Mouse (Mus musculus): ENCODE results near the gene Rprd1b.

Rprd1b gene

DNA sequence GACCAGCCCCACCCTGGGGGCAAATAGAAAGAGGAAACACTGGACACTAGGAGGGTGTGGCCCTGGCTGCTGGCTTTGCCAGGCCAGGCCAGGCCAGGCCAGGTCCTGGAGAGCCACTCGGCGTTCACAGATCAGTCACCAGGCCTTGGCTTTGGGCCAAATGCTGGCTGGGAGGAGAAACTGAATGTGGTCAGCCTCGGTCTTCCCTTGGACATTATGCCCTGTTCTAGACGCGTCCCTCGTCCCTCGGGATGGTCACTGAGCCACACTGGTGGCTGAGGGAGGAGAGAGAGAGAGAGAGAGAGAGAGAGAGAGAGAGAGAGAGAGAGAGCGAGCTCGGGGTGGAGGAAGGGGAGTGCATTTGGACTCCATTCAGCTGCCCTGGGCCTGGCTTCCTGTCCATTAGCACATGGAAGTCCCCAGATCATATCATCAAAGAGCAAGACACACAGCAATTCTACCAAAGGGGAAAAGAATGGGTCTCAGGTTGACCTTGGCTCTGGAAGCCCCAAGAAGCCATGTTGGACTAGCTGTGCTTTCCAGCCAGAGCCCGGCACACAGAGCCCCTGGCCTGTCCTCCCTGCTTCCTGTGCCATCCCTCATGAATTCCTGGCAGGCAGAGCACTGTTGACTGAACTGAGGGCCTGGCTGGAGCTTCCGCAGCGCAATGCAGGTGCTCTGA lies 93.5 kb downstream of the Rprd1b start:
- DNase-seq (ENCODE audit: low spot score in 2 of 2): peak in 1 of 2 experiments; percentile 25

DNA sequence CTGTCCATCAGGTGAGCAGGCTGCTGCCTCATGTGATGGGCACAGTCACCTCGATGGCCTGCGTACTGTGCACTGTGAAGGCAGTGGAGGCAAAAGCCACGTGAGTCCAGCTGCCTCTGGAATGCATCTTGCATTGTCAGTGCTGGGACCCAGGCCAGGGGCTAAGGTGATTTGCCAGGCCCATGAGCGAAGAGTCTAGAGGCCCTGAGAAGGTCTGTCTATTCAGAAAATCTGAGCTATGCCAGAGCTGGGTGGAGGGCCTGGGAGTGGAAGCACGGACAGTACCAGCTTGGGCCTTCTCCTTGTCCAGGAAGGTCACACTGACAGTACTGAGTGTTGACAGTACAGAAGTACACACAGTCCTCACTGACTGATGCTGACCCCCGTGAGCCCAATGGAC lies 94.5 kb downstream of the Rprd1b start:
- no peak for DNase-seq (ENCODE audit: low spot score in 2 of 2)

DNA sequence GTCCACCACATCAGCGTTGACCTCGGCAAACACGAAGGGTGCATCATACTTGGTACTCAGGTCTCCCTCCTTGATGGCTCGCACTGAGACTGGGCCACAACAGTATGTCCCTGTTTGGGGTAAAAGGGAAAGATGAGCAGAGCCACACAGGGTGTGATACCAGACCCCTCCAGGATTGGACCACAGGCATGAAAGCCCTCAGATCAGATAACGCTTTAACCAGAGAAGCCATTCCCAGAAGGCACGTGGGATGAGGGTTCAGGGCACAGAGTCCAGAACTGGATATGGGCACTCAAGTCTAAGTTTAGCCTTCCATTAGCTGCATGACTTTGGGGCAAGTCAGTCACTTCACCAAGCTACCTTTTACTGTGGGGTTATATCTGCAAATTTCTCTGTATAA lies 98.9 kb downstream of the Rprd1b start:
- DNase-seq (ENCODE audit: low spot score in 2 of 2): no peak

- no peak for DNase-seq (ENCODE audit: low spot score in 2 of 2)
Observed at GRCm38 (mm10) chr2:158127872-158128271, 99.6 kb downstream of the Rprd1b start.

DNA sequence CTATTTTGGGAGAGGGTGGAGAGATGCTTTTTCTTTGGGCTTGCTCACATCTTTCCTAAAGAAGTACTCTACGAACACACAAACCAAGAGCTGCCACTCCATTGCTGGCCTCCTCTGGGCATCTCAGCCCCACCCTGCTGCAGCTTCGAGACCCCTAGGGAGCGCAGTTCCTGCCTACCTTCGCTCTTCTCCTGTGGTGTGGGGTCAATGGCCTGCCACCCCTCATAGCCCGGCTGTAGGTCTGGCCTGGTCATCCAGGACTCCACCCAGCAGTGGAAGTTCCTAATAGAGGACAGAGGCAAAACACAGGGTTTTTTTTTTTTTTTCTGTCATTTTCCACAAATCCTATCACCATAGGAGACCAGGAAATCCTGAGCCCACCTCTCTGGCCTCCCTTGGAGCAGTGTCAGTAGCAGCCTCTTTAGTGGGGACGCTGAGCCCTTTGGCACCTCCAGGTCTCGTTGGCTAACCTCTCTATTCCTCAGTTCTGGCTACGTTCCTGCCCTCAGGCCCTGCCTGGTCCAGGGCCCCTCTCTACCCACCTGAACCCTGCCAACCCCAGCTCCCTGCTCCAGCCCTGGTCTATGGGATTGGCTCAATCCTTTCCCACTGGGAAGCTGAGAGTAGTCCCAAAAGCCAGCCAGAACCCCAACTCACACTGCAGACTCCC lies 100.3 kb downstream of the Rprd1b start:
- DNase-seq (ENCODE audit: low spot score in 2 of 2): no peak

DNA sequence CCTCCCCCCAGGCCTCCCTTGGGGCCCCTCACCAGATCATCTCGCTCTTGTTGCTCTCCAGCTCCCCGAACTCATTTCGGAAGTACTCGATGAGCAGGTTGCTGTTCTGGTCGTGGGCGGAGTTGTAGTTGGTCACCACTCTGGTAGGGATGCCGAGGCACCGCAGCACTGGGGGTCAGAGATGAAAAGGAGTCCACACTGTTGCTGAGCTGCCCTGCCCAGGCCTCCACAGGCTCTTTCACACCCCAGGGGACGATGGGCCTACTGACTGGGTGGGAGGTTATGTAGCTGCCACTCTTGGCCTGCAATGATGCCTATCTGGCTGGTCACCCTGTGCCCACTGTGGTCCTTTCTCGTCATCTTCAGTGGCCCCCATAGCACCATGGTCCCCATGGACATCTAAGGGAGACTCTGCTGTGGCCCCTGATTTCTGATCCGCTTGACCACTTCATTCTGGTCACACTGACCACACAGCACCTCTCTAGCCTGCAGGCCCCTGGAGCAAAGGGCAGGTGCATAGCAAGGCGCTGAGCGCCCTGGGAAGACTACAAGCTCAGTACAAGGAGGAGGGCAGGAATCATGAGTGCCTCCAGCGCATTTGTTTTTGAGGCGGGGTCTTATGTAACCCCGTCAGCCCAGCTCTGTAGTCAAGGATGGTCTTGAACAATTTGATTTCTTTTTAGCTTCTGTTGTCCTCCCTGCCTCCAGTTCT lies 101.2 kb downstream of the Rprd1b start:
- no peak for DNase-seq (ENCODE audit: low spot score in 2 of 2)

GRCm38 (mm10) chr2:158130391-158130986 lies 102.2 kb downstream of the Rprd1b start:
- DNase-seq (ENCODE audit: low spot score in 2 of 2): no peak

DNA sequence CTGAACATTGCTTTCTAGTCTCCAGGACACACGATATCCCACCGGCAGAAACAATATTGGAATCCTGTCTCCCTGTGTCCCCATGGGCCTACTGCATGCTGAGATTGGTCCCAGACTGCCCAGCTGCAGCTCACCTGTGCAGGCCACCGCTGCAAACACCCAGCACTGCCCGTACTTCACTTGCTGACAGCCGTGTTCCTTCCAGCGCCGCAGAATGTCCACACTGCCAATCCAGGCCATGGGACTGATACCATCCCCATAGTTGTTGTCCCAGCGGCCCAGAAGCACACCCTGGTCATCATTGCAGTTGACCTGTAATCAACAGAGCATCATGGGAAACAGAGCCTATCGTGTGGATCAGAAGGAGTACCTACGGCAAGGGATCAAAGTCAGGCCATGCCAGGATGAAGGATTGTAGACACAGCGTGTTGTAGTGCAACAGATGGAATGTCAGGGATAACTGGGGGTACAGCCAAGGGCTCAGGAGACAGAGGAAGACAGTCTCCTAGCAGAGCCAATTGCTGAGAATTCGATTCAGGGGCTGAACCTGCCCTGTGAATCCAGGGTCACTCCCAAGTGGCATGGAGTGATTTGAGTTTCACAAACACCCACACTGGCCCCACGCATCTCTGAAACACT lies 103.0 kb downstream of the Rprd1b start:
- no peak for DNase-seq (ENCODE audit: low spot score in 2 of 2)

DNA sequence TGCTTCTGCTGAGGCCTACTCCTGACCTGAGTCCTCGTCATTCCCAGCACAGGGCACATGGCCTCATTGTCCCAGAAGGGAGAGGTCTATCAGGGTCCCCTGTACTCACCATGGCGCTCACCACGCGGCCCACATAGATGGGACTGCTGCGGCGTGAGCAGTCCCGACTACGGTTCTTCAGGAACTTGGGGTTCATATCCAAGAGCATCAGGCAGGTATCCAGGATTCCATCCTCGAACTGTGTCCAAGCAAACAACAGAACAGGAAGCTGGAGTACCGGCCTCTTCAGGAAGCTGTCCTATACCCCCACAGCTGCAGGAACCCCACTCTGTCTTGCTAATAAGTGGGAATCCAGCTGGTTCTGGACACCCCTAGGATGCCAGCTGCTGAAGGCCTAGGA lies 104.0 kb downstream of the Rprd1b start:
- DNase-seq (ENCODE audit: low spot score in 2 of 2): no peak

- no peak for DNase-seq (ENCODE audit: low spot score in 2 of 2)
Observed at GRCm38 (mm10) chr2:158133050-158133449, 104.8 kb downstream of the Rprd1b start.

- no peak for DNase-seq (ENCODE audit: low spot score in 2 of 2)
Observed at GRCm38 (mm10) chr2:158136205-158136604, 107.9 kb downstream of the Rprd1b start.

DNA sequence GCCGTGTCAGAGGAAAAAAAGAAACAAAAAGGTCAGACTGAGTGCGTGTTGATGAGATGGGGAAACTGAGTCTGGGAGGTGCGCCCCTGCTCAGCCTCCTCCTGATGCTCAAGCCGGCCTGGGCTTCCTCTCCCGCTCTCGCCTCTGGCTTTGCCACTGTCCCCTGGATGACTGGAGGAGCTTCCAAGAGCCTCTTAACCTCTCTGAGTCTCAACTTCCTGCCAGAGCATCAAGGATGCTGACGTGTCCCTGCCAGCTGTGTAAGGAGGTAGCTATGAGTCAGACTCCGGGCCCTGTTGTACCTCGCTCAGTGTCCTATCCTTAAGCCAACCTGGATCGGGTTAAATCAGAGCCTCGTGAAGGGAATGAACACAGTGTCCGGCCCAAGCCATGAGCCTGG lies 109.5 kb downstream of the Rprd1b start:
- no peak for DNase-seq (ENCODE audit: low spot score in 2 of 2)

- no peak for DNase-seq (ENCODE audit: low spot score in 2 of 2)
Observed at GRCm38 (mm10) chr2:158138778-158139177, 110.5 kb downstream of the Rprd1b start.

DNA sequence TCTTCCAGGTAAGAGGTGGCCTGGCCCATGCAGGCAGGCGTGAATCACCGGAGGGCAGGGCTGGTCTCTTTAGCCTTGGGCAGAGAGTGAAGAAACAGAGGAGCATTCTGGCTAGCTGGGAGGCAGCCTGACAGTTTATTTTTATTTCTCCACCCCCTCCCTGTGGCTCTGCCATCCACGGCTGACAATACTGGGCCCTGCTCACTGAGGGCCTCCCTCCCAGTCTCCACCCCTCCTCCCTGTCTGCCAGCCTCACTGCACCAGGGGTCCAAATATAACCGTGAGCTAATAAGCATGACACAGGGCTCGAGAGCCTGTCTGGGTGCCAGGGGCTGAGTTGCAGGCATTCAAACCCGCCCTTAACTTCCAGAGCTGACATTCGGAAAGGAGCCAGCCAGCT lies 111.3 kb downstream of the Rprd1b start:
- DNase-seq (ENCODE audit: low spot score in 2 of 2): peak; percentile 19 to 40

DNA sequence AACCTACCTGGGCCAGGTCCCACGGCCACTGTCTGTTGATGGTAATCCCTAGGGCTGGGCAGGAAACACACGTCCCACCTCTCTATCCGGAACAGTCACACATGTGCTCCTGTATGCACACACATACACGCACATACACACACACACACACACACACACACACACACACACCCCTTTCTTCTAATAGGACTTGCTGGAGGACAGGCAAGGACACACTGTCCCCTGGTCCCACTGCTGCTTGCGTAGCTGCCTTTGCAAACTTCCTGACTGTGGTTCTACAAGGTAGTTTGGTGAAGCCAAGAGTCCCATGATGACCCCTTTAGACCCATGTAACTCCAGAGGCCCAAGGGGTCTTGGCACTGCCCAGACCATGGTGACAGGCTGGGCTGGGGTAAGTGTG lies 112.4 kb downstream of the Rprd1b start:
- DNase-seq (ENCODE audit: low spot score in 2 of 2): no peak

GRCm38 (mm10) chr2:158141271-158141670 lies 113.0 kb downstream of the Rprd1b start:
- no peak for DNase-seq (ENCODE audit: low spot score in 2 of 2)

DNA sequence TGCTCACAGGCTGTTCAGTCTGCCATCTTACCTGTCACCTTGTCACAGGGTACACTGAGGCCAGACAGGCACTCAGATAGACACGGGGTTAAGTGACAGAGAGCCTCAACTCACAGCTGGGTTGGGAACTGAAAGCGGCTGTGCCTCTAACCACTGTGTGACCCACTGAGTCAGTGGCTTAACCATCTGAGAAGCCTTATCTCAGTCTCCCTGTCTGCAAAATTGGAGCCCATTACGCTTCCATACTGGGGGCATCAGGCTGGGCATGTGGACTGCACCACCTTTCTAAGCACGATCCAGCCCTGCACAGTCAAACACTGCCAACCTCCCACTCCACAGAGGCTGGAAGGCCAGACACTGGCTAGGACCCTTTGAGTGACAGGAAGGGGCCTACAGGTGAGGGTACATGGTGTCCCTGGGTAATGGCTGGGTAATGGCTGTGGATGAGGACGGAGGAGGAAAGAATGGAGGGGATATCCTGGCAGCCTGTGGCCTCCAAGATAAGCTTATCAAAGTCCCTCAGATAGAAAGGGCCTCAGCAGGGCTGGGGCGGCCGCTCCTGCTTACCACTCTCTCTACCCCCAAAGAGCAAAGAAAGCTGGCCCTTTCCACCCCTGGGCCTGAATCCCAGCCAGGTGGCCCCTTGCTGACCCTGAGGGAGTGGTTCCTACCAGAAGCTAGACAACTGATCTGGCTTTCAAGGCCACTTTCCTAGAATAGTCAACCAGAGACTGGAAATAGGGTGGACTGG lies 113.6 kb downstream of the Rprd1b start:
- DNase-seq (ENCODE audit: low spot score in 2 of 2): no peak

GRCm38 (mm10) chr2:158142981-158143380 lies 114.7 kb downstream of the Rprd1b start:
- DNase-seq (ENCODE audit: low spot score in 2 of 2): no peak

- DNase-seq (ENCODE audit: low spot score in 2 of 2): no peak
Observed at GRCm38 (mm10) chr2:158143816-158144215, 115.5 kb downstream of the Rprd1b start.

DNA sequence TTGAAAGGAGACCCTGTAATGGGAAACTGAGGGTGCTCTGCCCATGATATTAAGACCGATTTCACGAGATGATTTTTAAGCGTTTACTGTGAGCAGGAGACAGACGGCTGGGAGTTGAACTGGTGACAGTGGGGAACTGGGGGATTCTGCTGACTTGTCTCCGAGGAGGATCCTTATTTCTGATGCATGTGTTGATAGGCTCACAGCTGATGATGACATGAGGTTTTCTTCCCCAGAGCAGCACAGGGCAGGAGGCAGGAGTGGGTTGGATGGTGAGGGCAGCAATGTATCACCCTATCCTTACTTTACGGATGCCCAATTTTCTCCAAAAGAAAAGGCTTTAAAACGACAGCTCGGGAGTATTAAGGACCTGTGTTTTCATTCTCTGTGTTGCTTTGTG lies 116.0 kb downstream of the Rprd1b start:
- no peak for DNase-seq (ENCODE audit: low spot score in 2 of 2)

DNA sequence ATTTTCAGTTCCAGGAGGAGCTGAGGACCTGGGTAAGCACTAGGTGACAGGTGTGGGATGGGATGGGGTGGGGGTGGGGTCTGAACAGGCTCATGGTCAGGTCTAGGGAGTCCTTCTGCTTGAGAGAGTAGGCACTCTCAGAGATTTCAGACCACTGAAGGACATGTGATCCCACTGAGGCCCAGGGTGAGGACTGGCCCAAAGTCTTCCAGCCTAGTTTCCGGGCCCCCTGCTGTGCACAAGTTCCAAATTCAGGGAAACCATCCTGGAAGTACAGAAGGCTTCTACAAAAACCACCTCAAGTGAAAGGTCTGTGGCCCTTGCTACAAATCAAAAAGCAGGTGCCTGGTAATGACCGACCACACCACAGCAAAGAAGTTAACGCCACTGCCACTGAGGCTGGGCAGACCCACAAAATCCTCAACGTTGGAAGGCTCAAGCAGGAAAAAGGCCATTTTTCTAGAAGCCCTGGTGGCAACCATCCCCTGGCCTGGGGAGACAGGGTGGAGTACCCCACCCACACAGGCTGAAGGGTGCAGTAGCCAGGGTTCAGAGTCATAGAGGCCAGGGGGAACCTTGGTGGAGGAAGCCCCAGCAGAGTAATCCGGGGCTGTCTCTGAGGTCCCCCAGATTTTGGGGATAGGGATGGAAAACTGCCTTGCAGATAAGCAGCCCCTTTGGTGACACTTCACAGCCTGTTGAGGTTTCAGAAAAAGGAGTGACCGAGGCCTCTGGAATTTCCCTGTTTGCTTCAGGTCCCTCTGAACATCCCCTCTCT lies 116.6 kb downstream of the Rprd1b start:
- no peak for DNase-seq (ENCODE audit: low spot score in 2 of 2)

Measured in frontal cortex, postnatal 14 days (tissue).